Mouse (Mus musculus): Measurements from ENCODE around the gene Mnt.
"Not testable (repeated sequence)": the region's sequence is repeated elsewhere in the genome, so short reads cannot be mapped to it uniquely, and the experiment has no call there.

GRCm38 (mm10) chr11:74811027-74811426 is 19.7 kb upstream of the Mnt start:
- TF ChIP-seq CTCF, POLR2A (IDR thresholded peaks at IDR 0.05; ENCODE audit: insufficient read depth, low read depth, low read length): not testable (repeated sequence)
